Mouse (Mus musculus): Measurements from ENCODE around the gene Tomm40.

- peak; percentile 59 for TF ChIP-seq CTCF (IDR thresholded peaks at IDR 0.05; ENCODE audit: low read depth, low read length)
- no peak for TF ChIP-seq POLR2A (IDR thresholded peaks at IDR 0.05; ENCODE audit: borderline replicate concordance, low read depth, low read length)
These were observed 37.4 kb upstream of the Tomm40 start for GRCm38 (mm10) chr7:19752652-19753051.

Measured in bone marrow macrophage, adult 2 months (primary cell).